Mouse (Mus musculus) lung, embryonic 14.5 days (tissue): ENCODE results near the gene Clcn7. TPM values are rescaled to one million over a fixed set of nuclear protein-coding genes. Genes with fewer than 3 reads are reported as not detected.

ENCODE experiments used
- ATAC-seq: fragments of 200-750 bp; cut with Nextera tagmentation; 2 replicates; pipeline ENCODE4 v1.8.0; 2017; ENCODE audit warnings: mild to moderate bottlenecking, moderate TSS enrichment, moderate library complexity; ENCODE audit not compliant: insufficient read depth
- DNase-seq: peaks from one replicate; pipeline ENCODE4 v3.0.0-alpha.2; 2015
- H3K27ac ChIP-seq: fragments of 300-500 bp; sonication (generic); 2 replicates; pipeline ENCODE4 v1.5.1; 2014; ENCODE audit warnings: low read depth, mild to moderate bottlenecking, moderate library complexity
- H3K27me3 ChIP-seq: fragments of 300-500 bp; sonication (generic); 2 replicates; pipeline ENCODE4 v1.6.1; 2014; ENCODE audit warnings: low read length, control low read depth; ENCODE audit not compliant: insufficient read depth
- H3K36me3 ChIP-seq: fragments of 300-500 bp; sonication (generic); 2 replicates; pipeline ENCODE4 v1.6.1; 2014; ENCODE audit warnings: control low read depth; ENCODE audit not compliant: insufficient read depth
- H3K4me1 ChIP-seq: fragments of 300-500 bp; sonication (generic); 2 replicates; pipeline ENCODE4 v1.6.1; 2014; ENCODE audit warnings: antibody characterized with exemption, control low read depth; ENCODE audit not compliant: insufficient read depth
- H3K4me2 ChIP-seq: fragments of 300-500 bp; sonication (generic); 2 replicates; pipeline ENCODE4 v1.6.1; 2014; ENCODE audit warnings: mild to moderate bottlenecking
- H3K4me3 ChIP-seq: fragments of 300-500 bp; sonication (generic); 2 replicates; pipeline ENCODE4 v1.5.1; 2014; ENCODE audit warnings: low read depth, low read length
- H3K9ac ChIP-seq: fragments of 300-500 bp; sonication (generic); 2 replicates; pipeline ENCODE4 v1.6.1; 2014
- H3K9me3 ChIP-seq: fragments of 300-500 bp; sonication (generic); 2 replicates; pipeline ENCODE4 v1.6.1; 2016; ENCODE audit warnings: low read depth, low read length, control low read depth
- CTCF ChIP-seq: IDR thresholded peaks from 2 replicates; pipeline ENCODE4 v1.5.1; 2016; ENCODE audit warnings: antibody characterized with exemption, low read depth
- WGBS: fragments of 180-500 bp; shearing (Covaris S2); extraction: QIAGEN DNeasy Blood & Tissue Kit; methylation state at CpG from one replicate; pipeline ENCODE4 v1.1.7; 2014; 5-methylcytosine and 5-hydroxymethylcytosine counted together
- polyA plus RNA-seq: library from polyadenylated mRNA; unstranded; fragments of >200 nt; fragmentation: Nextera tagmentation; extraction: Ambion mirVana; gene quantifications from 2 replicates; pipeline ENCODE4 v1.2.1, GENCODE M21; 2014

Gene Clcn7
- polyA plus RNA-seq, 1 experiment from 2014 or later: 23.1 TPM

DNA sequence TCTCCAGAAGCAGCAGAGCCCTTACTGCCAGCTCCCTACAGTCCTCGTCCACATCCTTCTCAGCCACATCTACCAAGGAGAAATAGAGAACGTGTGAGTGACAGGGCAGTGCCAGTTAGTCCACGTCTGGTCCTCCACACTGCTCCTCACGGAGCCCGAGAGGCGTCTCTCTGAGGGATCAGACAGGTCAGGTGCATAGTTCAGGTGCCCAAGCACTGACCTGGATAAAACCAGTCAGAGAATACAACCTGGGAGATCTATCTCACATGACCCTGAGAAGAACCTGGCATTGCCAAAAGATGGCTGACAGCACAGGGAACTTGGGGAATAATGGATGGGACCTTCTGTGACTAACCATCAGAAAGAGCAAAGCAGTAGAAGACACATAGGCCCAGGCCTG, 33.1 kb upstream of the Clcn7 start:
- WGBS: 90% methylated on average over 6 of the region's 6 CpGs
- H3K4me1 ChIP-seq: no peaks in the 10 kb centered on the region
- H3K27me3 ChIP-seq: no peaks in the 10 kb centered on the region
- no peaks in the 10 kb centered on the region for H3K9me3 ChIP-seq
- no peak for TF ChIP-seq CTCF
- H3K4me2 ChIP-seq: no peak overlapping the region
- DNase-seq (no peak), ATAC-seq (no peak)
- peaks cover 75% of the 10 kb centered on the region for H3K36me3 ChIP-seq
- no peak overlapping the region for H3K27ac ChIP-seq
- no peak overlapping the region for H3K4me3 ChIP-seq
- no peak overlapping the region for H3K9ac ChIP-seq

DNA sequence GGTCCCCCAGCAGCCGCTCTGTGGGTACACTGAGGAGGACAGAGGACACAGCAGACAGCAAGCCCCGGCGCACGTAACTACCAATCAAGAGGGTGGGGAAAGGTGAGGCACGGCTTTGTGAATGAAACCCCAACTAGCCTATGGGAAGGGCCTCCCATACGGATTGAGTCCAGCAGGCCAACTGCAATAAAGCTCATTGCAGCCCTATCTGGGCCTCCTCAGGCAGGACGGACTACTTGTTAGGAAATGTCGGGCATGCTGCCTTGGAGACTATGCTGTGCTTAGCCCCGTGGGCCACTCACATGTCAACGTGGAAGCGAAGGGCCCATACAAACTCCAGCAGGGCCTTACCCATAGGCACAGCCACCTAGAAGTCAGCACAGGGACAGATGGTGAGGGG, 31.9 kb upstream of the Clcn7 start:
- no peak overlapping the region for H3K4me2 ChIP-seq
- 90% methylated on average over 11 of the region's 11 CpGs for WGBS
- ATAC-seq (no peak), DNase-seq (no peak)
- H3K9ac ChIP-seq: no peak overlapping the region
- H3K36me3 ChIP-seq: peaks cover 88% of the 10 kb centered on the region
- H3K27ac ChIP-seq: no peak overlapping the region
- no peak overlapping the region for H3K4me3 ChIP-seq
- no peak for TF ChIP-seq CTCF
- no peaks in the 10 kb centered on the region for H3K4me1 ChIP-seq
- no peaks in the 10 kb centered on the region for H3K9me3 ChIP-seq
- H3K27me3 ChIP-seq: no peaks in the 10 kb centered on the region

DNA sequence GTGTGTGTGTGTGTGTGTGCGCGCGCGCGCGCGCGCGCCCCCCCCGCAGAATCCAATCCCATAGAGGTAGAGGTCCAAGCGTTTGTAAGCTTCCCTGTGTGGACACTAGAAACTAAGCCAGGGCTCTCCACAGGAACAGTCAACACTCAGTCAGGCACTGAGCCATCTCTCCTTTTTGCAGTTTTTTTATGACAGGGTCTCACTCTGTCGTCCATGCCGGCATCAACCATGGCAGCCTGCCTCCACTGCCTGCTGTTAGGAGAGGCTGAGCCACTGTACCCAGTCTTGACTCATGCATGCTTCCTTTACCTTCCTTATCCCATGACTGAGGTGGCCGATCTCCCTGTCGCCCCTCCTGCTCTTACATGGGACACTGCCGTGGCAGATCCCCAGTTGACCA, 25.4 kb upstream of the Clcn7 start:
- Histone ChIP-seq H3K9ac (no peak overlapping the region), H3K27ac (no peak overlapping the region), H3K9me3 (no peaks in the 10 kb centered on the region), H3K4me1 (no peaks in the 10 kb centered on the region), H3K4me2 (no peak overlapping the region), H3K4me3 (no peak overlapping the region), H3K36me3 (peaks cover 83% of the 10 kb centered on the region), H3K27me3 (no peaks in the 10 kb centered on the region)
- 79% methylated on average over 11 of the region's 16 CpGs for WGBS
- DNase-seq (no peak), ATAC-seq (no peak)
- no peak for TF ChIP-seq CTCF

DNA sequence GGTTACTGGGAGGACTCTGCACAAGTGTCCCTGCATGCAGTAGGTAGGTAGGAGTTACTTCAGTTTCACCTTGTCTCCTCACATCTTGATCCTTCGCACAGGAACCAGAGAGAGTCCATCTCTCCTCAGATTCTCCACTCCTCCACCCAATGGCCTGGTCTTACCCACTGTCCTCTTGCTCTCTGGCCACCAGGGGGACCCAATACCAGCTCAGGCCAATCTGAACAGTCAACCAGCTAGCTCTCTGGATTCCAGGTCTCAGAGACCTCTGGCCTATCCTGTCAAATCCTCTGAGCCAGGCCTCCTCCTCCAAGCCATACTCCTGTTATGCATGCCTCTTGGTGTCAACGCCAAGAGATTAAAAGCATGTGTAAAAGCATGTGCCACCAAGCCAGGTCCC, 23.6 kb upstream of the Clcn7 start:
- H3K9me3 ChIP-seq: no peaks in the 10 kb centered on the region
- H3K27ac ChIP-seq: no peak overlapping the region
- DNase-seq (peak; percentile 63), ATAC-seq (no peak)
- peaks cover under 1% of the 10 kb centered on the region for H3K4me1 ChIP-seq
- H3K4me3 ChIP-seq: no peak overlapping the region
- peaks cover 71% of the 10 kb centered on the region for H3K36me3 ChIP-seq
- H3K27me3 ChIP-seq: no peaks in the 10 kb centered on the region
- no peak overlapping the region for H3K4me2 ChIP-seq
- 88% methylated on average over 2 of the region's 2 CpGs for WGBS
- no peak overlapping the region for H3K9ac ChIP-seq
- peak; percentile 80 for TF ChIP-seq CTCF

DNA sequence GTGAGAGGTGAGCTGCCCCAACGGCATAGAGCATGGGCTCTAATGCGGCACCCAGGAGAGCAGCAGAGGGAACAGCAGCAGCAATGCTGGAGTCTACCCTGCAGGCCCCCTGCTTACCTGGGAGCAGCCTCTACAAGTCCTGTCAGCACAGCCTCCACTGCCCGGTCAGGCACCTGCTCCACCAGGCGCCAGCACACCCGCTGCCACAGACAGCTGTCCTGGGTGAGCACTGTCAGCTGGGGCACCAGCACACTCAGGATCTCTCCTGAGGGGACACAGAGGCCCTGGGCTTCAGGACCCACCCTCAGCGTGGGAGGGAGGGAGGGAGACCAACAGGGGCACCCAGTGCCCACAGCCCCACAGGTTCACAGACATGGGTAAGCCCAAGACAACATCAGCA, 22.6 kb upstream of the Clcn7 start:
- H3K36me3 ChIP-seq: peaks cover 61% of the 10 kb centered on the region
- H3K9ac ChIP-seq: no peak overlapping the region

DNA sequence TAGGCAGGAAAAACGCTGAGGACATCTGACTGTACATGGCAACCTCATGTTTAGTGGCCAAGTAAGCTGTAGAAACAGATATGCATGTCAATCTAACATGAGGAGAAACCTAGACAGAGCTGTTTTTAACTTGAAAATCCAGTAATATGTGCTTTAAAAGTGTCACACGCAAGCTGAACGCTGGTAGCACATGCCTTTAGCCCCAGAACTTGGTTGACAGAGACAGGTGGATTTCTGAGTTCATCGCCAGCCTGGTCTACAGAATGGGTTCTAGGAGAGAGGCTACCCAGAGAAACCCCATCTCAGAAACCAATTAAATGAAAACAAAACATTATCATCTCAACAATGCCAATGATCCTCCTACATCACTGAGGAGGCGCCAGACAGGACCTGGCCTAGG, 22.0 kb upstream of the Clcn7 start:
- DNase-seq (no peak), ATAC-seq (no peak)
- H3K4me2 ChIP-seq: no peak overlapping the region
- no peaks in the 10 kb centered on the region for H3K9me3 ChIP-seq
- peaks cover 56% of the 10 kb centered on the region for H3K36me3 ChIP-seq
- H3K9ac ChIP-seq: no peak overlapping the region
- no peaks in the 10 kb centered on the region for H3K27me3 ChIP-seq
- H3K4me3 ChIP-seq: no peak overlapping the region
- H3K4me1 ChIP-seq: peaks cover 5% of the 10 kb centered on the region
- TF ChIP-seq CTCF: no peak
- 90% methylated on average over 5 of the region's 5 CpGs for WGBS
- no peak overlapping the region for H3K27ac ChIP-seq

More for the DNA sequence above, 22.6 kb upstream of the Clcn7 start:
- Histone ChIP-seq H3K27ac (no peak overlapping the region), H3K4me1 (peaks cover 5% of the 10 kb centered on the region), H3K27me3 (no peaks in the 10 kb centered on the region), H3K4me2 (no peak overlapping the region), H3K9me3 (no peaks in the 10 kb centered on the region), H3K4me3 (no peak overlapping the region)
- no peak for TF ChIP-seq CTCF
- 86% methylated on average over 6 of the region's 6 CpGs for WGBS
- ATAC-seq (no peak), DNase-seq (no peak)

DNA sequence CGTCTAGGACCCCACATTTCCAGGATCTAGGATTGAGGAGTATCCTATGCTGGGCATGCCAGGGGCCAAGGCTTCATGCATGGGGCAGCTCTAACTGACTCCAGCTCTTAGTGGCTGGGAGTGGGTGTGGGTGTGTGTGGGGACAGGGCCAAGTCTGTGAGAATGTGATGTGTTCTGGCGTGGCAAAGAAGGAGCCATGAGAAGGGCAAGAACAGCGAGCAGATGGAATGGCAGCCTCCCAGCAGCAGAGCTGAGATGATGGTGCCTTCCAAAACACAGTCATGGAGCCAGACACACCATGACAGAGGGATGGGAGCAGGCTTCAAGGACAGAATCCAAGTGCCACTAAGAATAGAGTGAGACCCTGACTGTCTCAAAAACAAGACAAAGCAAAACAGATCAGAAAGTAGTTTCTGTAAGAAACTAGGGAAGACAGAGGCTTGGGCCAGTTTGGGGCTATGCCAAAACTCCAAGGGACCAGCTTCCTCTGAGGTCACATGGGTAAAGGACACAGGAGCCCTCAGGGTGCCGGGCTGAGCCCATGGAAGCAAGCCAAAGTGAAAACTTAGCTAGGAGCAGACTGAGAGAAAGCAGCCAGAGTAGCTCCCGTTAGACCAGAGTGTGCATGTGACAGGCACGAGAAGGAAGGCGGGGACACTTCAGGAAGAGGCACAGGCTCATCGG, 21.3 kb upstream of the Clcn7 start:
- DNase-seq: peak; percentile 47
- peaks cover 49% of the 10 kb centered on the region for H3K36me3 ChIP-seq
- peaks cover 5% of the 10 kb centered on the region for H3K4me1 ChIP-seq
- H3K9me3 ChIP-seq: no peaks in the 10 kb centered on the region
- ATAC-seq: no peak
- no peaks in the 10 kb centered on the region for H3K27me3 ChIP-seq
- TF ChIP-seq CTCF: no peak
- no peak overlapping the region for H3K27ac ChIP-seq
- no peak overlapping the region for H3K9ac ChIP-seq
- WGBS: 71% methylated on average over 8 of the region's 8 CpGs
- H3K4me2 ChIP-seq: no peak overlapping the region
- no peak overlapping the region for H3K4me3 ChIP-seq
